Mouse (Mus musculus) small intestine, adult 2 months (tissue): ENCODE results near the gene Gnai2.
"Not testable (repeated sequence)": the region's sequence is repeated elsewhere in the genome, so short reads cannot be mapped to it uniquely, and the experiment has no call there.

Experiments used
- CTCF ChIP-seq: fragments of 200-500 bp; IDR thresholded peaks from 2 replicates; pipeline ENCODE4 v1.5.1; 2012; ENCODE audit warnings: low read depth, mild to moderate bottlenecking, control low read depth, inconsistent platforms, low read length, moderate library complexity, mixed read lengths; ENCODE audit not compliant: insufficient replicate concordance, insufficient read length; ENCODE audit errors: extremely low read depth
- POLR2A ChIP-seq: fragments of 200-500 bp; IDR thresholded peaks from 2 replicates; pipeline ENCODE4 v1.6.1; 2012; ENCODE audit warnings: low read depth, mild to moderate bottlenecking, control low read depth, inconsistent platforms, low read length, moderate library complexity

GRCm38 (mm10) chr9:107677819-107678526 is 42.8 kb upstream of the Gnai2 start:
- TF ChIP-seq POLR2A, CTCF: not testable (repeated sequence)
